Mouse (Mus musculus): Measurements from ENCODE around the gene Tmem131.

- TF ChIP-seq CTCF (IDR thresholded peaks at IDR 0.05; ENCODE audit: insufficient read depth, low read depth, low read length) (no peak), POLR2A (IDR thresholded peaks at IDR 0.05; ENCODE audit: insufficient read depth, low read depth, low read length) (no peak)
These were observed 26.0 kb downstream of the Tmem131 start for GRCm38 (mm10) chr1:36917423-36917822.
